Mouse (Mus musculus) ES-Bruce4 (cell line): ENCODE data around the gene Clcn7. TPM values are rescaled to one million over a fixed set of nuclear protein-coding genes. Genes with fewer than 3 reads are reported as not detected.

Source experiments
- H3K27ac ChIP-seq: 2 replicates; pipeline ENCODE4 v1.5.1; 2012; ENCODE audit warnings: low read length, inconsistent platforms; ENCODE audit not compliant: insufficient read depth
- H3K27me3 ChIP-seq: 2 replicates; pipeline ENCODE4 v1.6.1; 2012; ENCODE audit warnings: mild to moderate bottlenecking, low read length, inconsistent platforms; ENCODE audit not compliant: control insufficient read depth, poor library complexity, insufficient read depth, severe bottlenecking
- H3K36me3 ChIP-seq: 2 replicates; pipeline ENCODE4 v1.6.1; 2012; ENCODE audit warnings: inconsistent platforms, mild to moderate bottlenecking, low read length, moderate library complexity; ENCODE audit not compliant: control insufficient read depth, poor library complexity, insufficient read depth, severe bottlenecking
- H3K4me1 ChIP-seq: one replicate; pipeline ENCODE4 v1.8.1; 2011; ENCODE audit warnings: low read length; ENCODE audit not compliant: control insufficient read depth, insufficient read depth
- H3K4me3 ChIP-seq: 2 replicates; pipeline ENCODE4 v1.5.1; 2011; ENCODE audit warnings: low read depth, mild to moderate bottlenecking, low read length
- H3K9ac ChIP-seq: 2 replicates; pipeline ENCODE4 v1.6.1; 2012; ENCODE audit warnings: low read depth, mild to moderate bottlenecking, inconsistent platforms; ENCODE audit not compliant: poor library complexity, severe bottlenecking
- H3K9me3 ChIP-seq: replicated peaks from 2 replicates; pipeline ENCODE4 v1.6.1; 2012; ENCODE audit warnings: mild to moderate bottlenecking, low read length, inconsistent platforms; ENCODE audit not compliant: control insufficient read depth, poor library complexity, insufficient read depth, severe bottlenecking
- CTCF ChIP-seq: IDR thresholded peaks from one replicate; pipeline ENCODE4 v1.8.1; 2011; ENCODE audit warnings: low read depth, low read length
- EP300 ChIP-seq: IDR thresholded peaks from 2 replicates; pipeline ENCODE4 v1.6.1; 2011; ENCODE audit warnings: low read depth, low read length; ENCODE audit not compliant: insufficient read depth
- POLR2A ChIP-seq: IDR thresholded peaks from one replicate; pipeline ENCODE4 v1.8.1; 2011; ENCODE audit warnings: low read length; ENCODE audit not compliant: insufficient read depth
- polyA plus RNA-seq: library from polyadenylated mRNA; stranded (reverse); fragments of >200 nt; gene quantifications from 2 replicates; pipeline ENCODE4 v1.2.4, GENCODE M21; 2011; ENCODE audit warnings: low read depth; ENCODE audit not compliant: missing spikeins, insufficient read depth, insufficient read length

The Clcn7 gene
- polyA plus RNA-seq, 1 experiment, result 16.0 TPM

DNA sequence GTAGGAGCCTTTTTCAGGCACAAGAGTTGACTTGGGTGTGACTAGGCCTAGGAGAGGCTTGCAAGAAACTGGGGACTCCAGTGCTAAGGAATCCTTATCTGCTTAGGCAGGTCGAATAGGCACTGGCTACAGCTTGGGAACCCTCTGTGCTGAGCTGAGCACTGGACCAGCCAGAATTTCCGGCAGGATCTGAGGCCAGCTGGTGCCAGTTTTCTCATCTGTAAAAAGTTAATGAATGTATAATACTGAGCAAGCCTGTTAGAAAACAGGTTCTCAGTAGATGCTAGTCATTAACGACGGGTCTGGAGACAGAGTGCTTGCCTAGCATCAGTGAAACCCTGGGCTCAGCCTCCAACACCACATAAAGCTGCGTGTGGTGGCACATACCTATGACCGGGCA lies 2.4 kb downstream of the Clcn7 start:
- Histone ChIP-seq H3K4me3 (no peak overlapping the region), H3K27me3 (no peaks in the 10 kb centered on the region), H3K4me1 (no peaks in the 10 kb centered on the region), H3K27ac (no peak overlapping the region), H3K36me3 (no peaks in the 10 kb centered on the region), H3K9me3 (no peaks in the 10 kb centered on the region), H3K9ac (no peak overlapping the region)
- TF ChIP-seq POLR2A (no peak), CTCF (no peak), EP300 (no peak)

DNA sequence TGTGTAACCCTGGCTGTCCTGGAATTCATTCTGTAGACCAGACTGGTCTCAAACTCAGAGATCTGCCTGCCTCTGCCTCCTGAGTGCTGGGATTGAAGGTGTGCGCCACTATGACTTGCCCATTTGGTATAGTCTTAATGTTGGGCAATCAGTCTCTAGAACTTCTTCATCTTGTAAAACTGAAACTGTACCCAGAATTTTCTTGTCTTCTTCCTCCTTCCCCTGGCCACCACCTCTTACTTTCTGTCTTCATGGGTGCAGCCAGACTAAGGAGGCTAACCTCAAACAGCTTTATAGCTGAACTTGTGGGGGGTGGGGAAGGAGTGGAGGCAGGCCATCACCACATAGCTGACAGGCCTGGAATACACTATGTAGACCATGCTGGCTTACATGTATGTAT lies 5.6 kb downstream of the Clcn7 start:
- Histone ChIP-seq H3K9me3 (no peaks in the 10 kb centered on the region), H3K9ac (no peak overlapping the region), H3K4me1 (no peaks in the 10 kb centered on the region), H3K4me3 (no peak overlapping the region), H3K27ac (no peak overlapping the region), H3K27me3 (no peaks in the 10 kb centered on the region), H3K36me3 (no peaks in the 10 kb centered on the region)
- TF ChIP-seq POLR2A, result no peak

DNA sequence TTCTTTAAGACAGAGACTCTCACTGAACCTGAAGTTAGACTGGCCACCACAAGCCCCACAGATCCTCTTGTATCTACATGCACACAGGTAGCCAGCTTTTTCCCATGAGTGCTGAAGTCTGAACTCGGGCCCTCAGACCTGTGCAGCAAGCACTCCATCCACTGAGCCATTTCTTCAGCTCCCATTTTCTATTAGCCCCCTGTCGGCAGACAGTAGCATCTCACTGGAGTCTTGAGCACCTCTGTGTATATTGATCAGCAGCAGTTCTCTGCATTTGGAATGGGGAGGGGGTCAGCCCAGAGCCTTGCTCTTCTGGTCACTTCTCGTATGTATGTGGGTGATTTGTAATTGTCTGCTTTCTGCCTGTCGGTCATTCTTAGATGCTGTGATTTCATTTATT lies 6.8 kb downstream of the Clcn7 start:
- H3K9ac ChIP-seq, result no peak overlapping the region
- H3K36me3 ChIP-seq, result no peaks in the 10 kb centered on the region
- no peak overlapping the region for H3K27ac ChIP-seq
- H3K4me3 ChIP-seq, result no peak overlapping the region
- no peaks in the 10 kb centered on the region for H3K4me1 ChIP-seq
- H3K27me3 ChIP-seq, result no peaks in the 10 kb centered on the region
- H3K9me3 ChIP-seq, result no peaks in the 10 kb centered on the region
- TF ChIP-seq POLR2A (no peak), EP300 (no peak)

DNA sequence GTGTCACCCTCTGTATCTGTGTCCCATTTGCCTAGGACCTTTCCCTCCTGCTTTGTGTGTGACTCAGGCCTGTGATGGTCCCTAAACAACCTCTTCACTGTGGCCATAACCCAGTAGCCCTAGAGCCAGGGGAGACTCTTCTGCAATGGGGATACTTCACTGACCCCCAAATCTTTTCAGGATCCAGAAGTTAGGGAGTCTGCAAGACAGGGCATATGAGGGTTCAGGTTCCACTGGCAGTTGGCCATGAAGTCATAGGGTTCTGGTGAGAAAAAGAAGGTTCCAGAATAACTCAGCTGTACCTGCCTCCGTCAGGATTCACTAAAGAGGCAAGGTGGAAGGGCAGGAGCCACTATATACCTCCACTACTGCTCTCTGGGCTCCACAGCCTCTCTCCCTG lies 29.0 kb downstream of the Clcn7 start, which contains the start of gene Ccdc154:
Ccdc154 (plus strand) TSS at position 301 of the 400 bp plus-strand sequence.
- H3K4me3 ChIP-seq, result no peak within 1 kb of the TSS
- no peak within 1 kb of the TSS for H3K27ac ChIP-seq
- H3K27me3 ChIP-seq, result no peaks in the 10 kb centered on the region
- H3K36me3 ChIP-seq, result peaks cover 7% of the 10 kb centered on the region; the same call in 1 of the 2 replicates
- no peaks in the 10 kb centered on the region for H3K9me3 ChIP-seq
- no peaks in the 10 kb centered on the region for H3K4me1 ChIP-seq
- H3K9ac ChIP-seq, result no peak within 1 kb of the TSS
- TF ChIP-seq EP300 (no peak), POLR2A (no peak), CTCF (no peak)

DNA sequence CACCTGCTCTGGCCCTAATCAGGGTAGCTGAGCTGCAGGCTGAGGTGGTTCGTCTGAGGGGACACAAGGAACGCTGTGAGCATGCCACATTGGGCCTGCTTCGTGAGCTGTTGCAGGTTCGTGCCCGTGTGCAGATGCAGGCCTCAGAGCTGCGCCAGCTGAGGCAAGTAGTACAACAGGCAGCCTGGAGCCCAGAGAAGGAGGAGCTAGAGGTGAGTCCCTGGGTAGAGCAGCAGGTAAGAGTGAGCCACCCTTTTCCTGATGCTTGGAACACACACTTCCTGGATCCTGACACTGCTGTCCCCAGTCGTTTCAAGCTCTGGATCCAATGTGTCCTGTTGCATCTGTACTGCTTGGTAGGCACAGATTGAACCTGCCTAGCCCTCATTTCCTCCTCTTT lies 30.2 kb downstream of the Clcn7 start:
- no peak for TF ChIP-seq CTCF
- no peak for TF ChIP-seq EP300
- TF ChIP-seq POLR2A, result no peak
- Histone ChIP-seq H3K9ac (no peak overlapping the region), H3K4me1 (no peaks in the 10 kb centered on the region)

DNA sequence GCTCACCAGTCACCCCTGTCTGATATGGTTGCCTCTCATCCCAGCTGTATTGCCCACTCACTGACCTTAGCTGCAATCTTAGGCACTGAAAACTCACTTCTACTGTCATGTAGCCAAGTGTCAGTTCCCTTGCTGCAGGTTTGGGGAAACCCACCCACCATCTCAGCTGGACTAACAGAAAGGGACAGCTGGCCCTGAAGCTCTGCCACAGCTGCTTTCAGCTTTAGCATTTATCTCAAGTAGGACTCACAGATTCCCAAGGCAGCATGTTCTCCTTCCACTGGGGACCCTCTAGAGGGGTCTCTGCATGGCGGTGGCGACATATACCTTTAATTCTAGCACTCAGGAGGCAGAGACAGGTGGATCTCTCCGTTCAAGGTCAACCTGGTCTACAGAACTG lies 31.6 kb downstream of the Clcn7 start:
- Histone ChIP-seq H3K27me3 (no peaks in the 10 kb centered on the region), H3K9me3 (no peaks in the 10 kb centered on the region), H3K4me3 (no peak overlapping the region), H3K36me3 (0 out of 2 replicates have a peak, but pooled peaks cover 2% of the 10 kb centered on the region), H3K27ac (no peak overlapping the region), H3K9ac (no peak overlapping the region), H3K4me1 (no peaks in the 10 kb centered on the region)
- no peak for TF ChIP-seq POLR2A
- TF ChIP-seq CTCF, result no peak
- TF ChIP-seq EP300, result no peak

More for the DNA sequence above, 30.2 kb downstream of the Clcn7 start:
- Histone ChIP-seq H3K9me3 (no peaks in the 10 kb centered on the region), H3K27me3 (no peaks in the 10 kb centered on the region), H3K36me3 (peaks cover 7% of the 10 kb centered on the region; the same call in 1 of the 2 replicates), H3K27ac (no peak overlapping the region), H3K4me3 (no peak overlapping the region)
